Mouse (Mus musculus): ENCODE measurements around the gene C2cd4a. TPM values are rescaled to one million over a fixed set of nuclear protein-coding genes. Genes with fewer than 3 reads are reported as not detected.
A peak's percentile ranks its signal among the peaks of the same experiment; 100 is the strongest.

The C2cd4a gene
- polyA plus RNA-seq, 1 experiment from 2014 or later: 1.1 TPM

DNA sequence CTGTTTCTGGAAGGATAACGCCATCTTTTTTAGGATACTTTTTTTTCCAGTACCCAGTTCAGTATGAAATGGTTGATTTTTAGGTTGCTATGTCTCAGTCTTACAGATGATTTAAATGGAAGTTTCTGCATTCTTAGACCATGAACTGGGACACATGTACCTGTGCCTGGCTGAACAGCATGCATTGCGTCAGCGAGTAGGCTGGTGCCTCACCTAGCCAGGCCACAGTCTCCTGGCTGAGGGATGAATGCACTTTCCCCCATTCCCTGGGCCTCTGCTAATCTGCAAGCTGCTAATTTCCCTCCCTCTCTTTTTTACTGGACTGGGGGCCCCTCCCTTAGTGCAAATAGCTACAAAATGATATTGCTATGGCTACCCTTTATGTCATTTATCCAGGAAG is 17.7 kb upstream of the C2cd4a start:
- Histone ChIP-seq H3K4me2 (replicated peaks) (no peak overlapping the region), H3K27ac (no peak overlapping the region), H3K9ac (no peak overlapping the region), H3K27me3 (replicated peaks) (no peaks in the 10 kb centered on the region), H3K36me3 (no peaks in the 10 kb centered on the region), H3K4me3 (replicated peaks) (no peak overlapping the region), H3K4me1 (replicated peaks) (0 out of 2 replicates have a peak, but pooled peaks cover 3% of the 10 kb centered on the region), H3K9me3 (no peaks in the 10 kb centered on the region)
- ATAC-seq: peak; percentile 94
- WGBS: 73% methylated on average over 3 of the region's 3 CpGs

DNA sequence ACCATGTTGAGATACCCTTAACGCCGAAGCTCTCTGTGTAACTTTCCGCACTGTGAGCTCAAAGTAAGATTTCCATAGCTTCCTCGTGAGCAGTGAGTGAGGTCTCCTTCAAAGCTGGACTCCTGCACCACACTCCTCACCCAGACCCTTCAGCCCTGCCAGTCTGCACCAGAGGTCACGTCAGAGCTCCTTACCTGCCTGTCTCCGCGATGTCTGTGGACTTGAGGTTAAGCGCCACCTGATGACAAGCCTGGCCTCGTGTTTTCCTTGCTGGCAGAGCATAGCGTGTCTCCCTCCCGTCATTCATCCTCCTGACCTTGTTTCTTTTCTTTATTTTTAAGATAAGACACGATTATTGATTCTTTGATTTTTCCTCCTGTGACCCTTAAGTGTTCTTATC is 17.3 kb upstream of the C2cd4a start:
- no peak overlapping the region for H3K4me3 ChIP-seq (replicated peaks)
- H3K4me2 ChIP-seq (replicated peaks): no peak overlapping the region
- H3K9me3 ChIP-seq: no peaks in the 10 kb centered on the region
- H3K4me1 ChIP-seq (replicated peaks): 0 out of 2 replicates have a peak, but pooled peaks cover 3% of the 10 kb centered on the region
- no peak overlapping the region for H3K9ac ChIP-seq
- peak; percentile 81 for ATAC-seq
- no peaks in the 10 kb centered on the region for H3K36me3 ChIP-seq
- WGBS: 69% methylated on average over 12 of the region's 12 CpGs
- H3K27me3 ChIP-seq (replicated peaks): no peaks in the 10 kb centered on the region
- H3K27ac ChIP-seq: no peak overlapping the region

DNA sequence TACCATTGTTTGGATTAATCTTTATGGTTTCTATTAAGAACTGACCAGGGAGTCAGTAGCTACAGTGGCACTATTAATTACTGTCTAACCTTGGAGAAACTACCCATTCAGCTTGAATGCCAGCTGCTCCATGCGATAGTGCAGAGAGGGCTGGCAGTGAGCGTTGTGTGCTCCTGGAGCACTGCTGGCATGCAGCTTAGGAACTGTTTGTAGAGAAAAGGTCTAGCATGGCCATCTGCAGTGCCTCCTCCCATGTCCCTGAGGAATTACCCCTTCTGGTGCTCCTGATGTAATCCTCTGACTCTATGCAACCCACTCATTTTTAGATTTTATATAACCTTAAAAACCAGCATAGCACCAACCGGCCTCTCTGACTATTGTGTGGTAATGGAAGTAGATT is 15.5 kb upstream of the C2cd4a start:
- H3K9me3 ChIP-seq: no peaks in the 10 kb centered on the region
- H3K9ac ChIP-seq: no peak overlapping the region
- H3K27me3 ChIP-seq (replicated peaks): no peaks in the 10 kb centered on the region
- ATAC-seq: no peak
- no peak overlapping the region for H3K27ac ChIP-seq
- H3K4me1 ChIP-seq (replicated peaks): 0 out of 2 replicates have a peak, but pooled peaks cover 3% of the 10 kb centered on the region
- 81% methylated on average over 3 of the region's 3 CpGs for WGBS
- H3K4me2 ChIP-seq (replicated peaks): no peak overlapping the region
- H3K36me3 ChIP-seq: no peaks in the 10 kb centered on the region
- H3K4me3 ChIP-seq (replicated peaks): no peak overlapping the region

DNA sequence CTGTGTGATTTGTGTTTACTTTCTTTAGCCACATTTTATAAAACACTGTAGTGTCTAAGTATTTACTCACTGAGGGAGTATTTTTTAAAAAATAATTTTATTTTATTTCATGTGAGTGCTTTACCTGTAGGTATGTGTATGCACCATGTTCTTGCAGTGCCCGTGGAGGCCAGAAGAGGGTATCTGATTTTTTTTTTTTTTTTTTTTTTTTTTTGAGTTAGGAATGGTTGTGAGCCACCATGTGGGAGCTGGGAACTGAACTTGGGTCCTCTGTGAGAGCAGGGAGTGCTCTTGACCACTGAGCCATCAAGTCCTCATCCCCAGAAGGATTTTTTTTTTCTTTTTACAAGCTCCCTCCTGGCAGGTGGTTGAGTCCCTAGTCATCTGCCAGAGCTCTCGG is 14.0 kb upstream of the C2cd4a start:
- Histone ChIP-seq H3K36me3 (no peaks in the 10 kb centered on the region), H3K4me1 (replicated peaks) (0 out of 2 replicates have a peak, but pooled peaks cover 3% of the 10 kb centered on the region), H3K9me3 (no peaks in the 10 kb centered on the region), H3K9ac (no peak overlapping the region), H3K4me2 (replicated peaks) (no peak overlapping the region), H3K27me3 (replicated peaks) (no peaks in the 10 kb centered on the region), H3K4me3 (replicated peaks) (no peak overlapping the region), H3K27ac (no peak overlapping the region)
- WGBS: 98% methylated on average over 2 of the region's 2 CpGs
- ATAC-seq: no peak

DNA sequence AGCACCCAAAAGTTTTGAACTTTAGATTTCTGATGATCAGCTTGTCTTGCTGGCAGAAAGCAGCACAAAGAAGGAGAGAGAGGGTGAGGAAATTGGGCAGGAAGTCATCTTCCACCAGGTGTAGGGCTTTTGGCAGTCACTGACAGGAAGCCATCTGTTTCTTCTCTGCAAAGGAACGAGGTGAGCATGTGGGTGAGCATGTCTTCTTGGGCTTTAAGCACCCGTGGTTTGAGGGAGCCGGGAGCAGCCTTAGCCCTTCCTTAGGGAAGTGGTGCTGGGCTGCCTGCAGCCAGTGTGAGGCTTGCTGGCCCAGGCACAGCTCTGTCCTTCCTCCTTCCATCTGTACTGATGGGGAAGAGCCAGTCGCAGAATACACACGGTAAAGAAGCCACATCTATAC is 13.5 kb upstream of the C2cd4a start:
- no peak overlapping the region for H3K9ac ChIP-seq
- 0 out of 2 replicates have a peak, but pooled peaks cover 6% of the 10 kb centered on the region for H3K4me1 ChIP-seq (replicated peaks)
- no peaks in the 10 kb centered on the region for H3K36me3 ChIP-seq
- no peaks in the 10 kb centered on the region for H3K9me3 ChIP-seq
- 58% methylated on average over 5 of the region's 5 CpGs for WGBS
- no peak for ATAC-seq
- no peak overlapping the region for H3K27ac ChIP-seq
- no peak overlapping the region for H3K4me3 ChIP-seq (replicated peaks)
- no peaks in the 10 kb centered on the region for H3K27me3 ChIP-seq (replicated peaks)
- no peak overlapping the region for H3K4me2 ChIP-seq (replicated peaks)

DNA sequence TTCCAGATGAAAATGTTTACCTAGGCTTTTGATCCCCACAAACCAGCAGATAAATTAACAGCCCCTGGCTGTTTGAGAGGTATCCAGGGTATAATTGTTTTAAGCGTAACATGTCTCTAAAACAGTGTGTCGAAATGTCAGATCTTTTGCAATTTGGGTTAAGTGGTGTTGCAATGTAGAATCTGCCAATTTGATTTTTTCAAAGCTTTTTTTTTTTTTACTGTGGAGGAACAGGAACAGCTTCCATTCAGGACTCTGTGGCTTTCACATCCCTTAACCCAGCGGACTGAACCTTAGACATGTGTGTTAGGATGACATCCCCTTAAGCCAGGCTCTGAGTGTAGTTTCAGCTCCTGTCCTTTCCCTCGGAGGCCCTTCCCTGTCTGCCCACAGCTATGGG is 12.9 kb upstream of the C2cd4a start:
- H3K27me3 ChIP-seq (replicated peaks): no peaks in the 10 kb centered on the region
- H3K9me3 ChIP-seq: no peaks in the 10 kb centered on the region
- no peak for ATAC-seq
- 59% methylated on average over 4 of the region's 4 CpGs for WGBS
- no peak overlapping the region for H3K9ac ChIP-seq
- H3K4me3 ChIP-seq (replicated peaks): no peak overlapping the region
- 0 out of 2 replicates have a peak, but pooled peaks cover 8% of the 10 kb centered on the region for H3K4me1 ChIP-seq (replicated peaks)
- no peak overlapping the region for H3K27ac ChIP-seq
- H3K4me2 ChIP-seq (replicated peaks): no peak overlapping the region
- H3K36me3 ChIP-seq: no peaks in the 10 kb centered on the region

DNA sequence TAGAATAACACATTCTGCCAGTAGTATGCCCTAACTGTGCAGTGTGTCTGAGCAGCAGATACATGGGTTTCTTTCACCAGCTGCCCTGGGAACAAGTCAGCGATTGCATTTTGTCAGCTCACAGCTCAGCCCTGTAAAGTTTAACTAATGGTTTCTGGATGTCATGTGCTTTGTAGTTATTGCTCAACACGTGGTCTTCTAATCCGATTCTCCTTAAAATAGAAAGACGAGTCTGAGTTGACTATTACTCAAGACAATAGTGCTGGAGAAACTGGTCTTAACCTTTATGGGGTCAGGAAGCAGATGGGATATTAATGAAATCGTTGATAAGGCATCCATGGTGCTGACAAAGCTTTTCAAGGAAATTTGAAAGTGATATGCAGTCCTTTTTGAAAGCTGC is 10.7 kb upstream of the C2cd4a start:
- H3K9ac ChIP-seq: no peak overlapping the region
- H3K4me3 ChIP-seq (replicated peaks): no peak overlapping the region
- no peaks in the 10 kb centered on the region for H3K27me3 ChIP-seq (replicated peaks)
- H3K36me3 ChIP-seq: no peaks in the 10 kb centered on the region
- ATAC-seq: no peak
- peaks cover 10% of the 10 kb centered on the region; the same call in 1 of the 2 replicates for H3K4me1 ChIP-seq (replicated peaks)
- WGBS: 47% methylated on average over 5 of the region's 5 CpGs
- no peaks in the 10 kb centered on the region for H3K9me3 ChIP-seq
- no peak overlapping the region for H3K27ac ChIP-seq
- no peak overlapping the region for H3K4me2 ChIP-seq (replicated peaks)

DNA sequence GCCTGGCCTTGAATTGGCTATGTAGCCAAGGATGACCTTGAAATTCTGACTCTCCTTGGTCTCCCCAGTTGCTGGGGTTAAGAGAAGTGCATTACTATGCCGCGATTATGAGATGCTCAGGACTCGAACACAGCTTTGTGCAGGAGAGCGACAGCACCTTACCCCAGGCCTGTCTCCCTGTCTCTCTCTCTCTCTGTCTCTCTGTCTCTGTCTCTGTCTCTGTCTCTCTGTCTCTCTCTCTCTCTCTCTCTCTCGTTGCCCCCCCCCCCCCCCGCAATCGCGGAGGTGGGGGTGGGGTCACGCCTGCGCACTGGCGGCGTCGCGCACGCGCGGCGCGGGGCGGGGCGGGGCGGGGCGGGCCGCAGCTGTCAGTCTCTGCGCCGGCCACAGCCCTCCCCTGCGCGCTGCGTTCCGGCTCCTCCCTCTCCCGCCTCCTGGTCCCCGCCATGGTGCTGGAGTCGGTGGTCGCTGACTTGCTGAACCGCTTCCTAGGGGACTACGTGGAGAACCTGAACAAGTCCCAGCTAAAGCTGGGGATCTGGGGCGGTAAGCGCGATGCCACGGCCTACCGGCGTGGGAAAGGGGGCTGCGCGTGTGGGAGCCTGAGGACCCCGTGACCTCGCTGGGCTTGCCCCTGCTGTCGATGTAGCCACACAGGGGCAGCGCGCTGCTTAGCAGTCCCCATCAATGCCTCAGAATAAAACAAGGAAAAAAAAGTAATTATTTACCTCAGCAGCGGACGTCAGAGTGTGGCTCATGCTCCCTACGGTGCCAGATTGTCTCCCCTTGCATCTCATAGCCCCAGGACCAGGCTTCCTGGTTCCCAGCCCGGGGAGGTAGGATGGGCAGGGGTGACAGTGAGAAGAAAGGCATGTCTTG is 8.1 kb upstream of the C2cd4a start, which contains the start of gene Vps13c:
Gene Vps13c (plus strand): TSS at position 416 of the 879 bp plus-strand sequence.
- peak; percentile 98 for ATAC-seq
- WGBS: under 1% methylated on average over 50 of the region's 53 CpGs
- Histone ChIP-seq H3K9me3 (no peaks in the 10 kb centered on the region), H3K27me3 (replicated peaks) (no peaks in the 10 kb centered on the region), H3K27ac (peak within 1 kb of the TSS; percentile 58; the same call in 1 of the 2 replicates), H3K4me2 (replicated peaks) (peak within 1 kb of the TSS; percentile 73), H3K4me1 (replicated peaks) (peaks cover 7% of the 10 kb centered on the region; the same call in 1 of the 2 replicates), H3K4me3 (replicated peaks) (peak within 1 kb of the TSS; percentile 83), H3K36me3 (no peaks in the 10 kb centered on the region), H3K9ac (peak within 1 kb of the TSS; percentile 78)

DNA sequence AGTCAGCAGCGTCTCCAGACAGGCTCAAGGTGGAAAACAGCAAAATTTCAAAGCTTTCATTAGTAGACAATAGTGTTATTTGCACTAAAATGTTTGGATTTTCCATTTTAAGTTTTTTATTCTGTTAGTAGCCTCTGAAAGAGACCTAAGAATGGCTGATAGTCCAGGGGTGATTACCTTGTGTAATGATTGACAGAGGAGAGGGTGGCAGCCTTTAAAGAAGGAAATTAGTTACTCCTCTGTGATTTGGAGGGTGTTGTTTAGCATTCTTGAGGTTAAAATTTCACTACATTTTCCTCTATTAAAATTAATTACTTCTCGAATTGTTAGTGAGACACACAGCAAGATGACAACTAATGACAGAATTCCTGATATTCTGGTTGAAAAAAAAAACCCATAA is 5.2 kb upstream of the C2cd4a start:
- no peak overlapping the region for H3K9ac ChIP-seq
- 59% methylated on average over 2 of the region's 2 CpGs for WGBS
- no peak overlapping the region for H3K4me3 ChIP-seq (replicated peaks)
- H3K27me3 ChIP-seq (replicated peaks): peaks cover 3% of the 10 kb centered on the region; the same call in 1 of the 2 replicates
- ATAC-seq: no peak
- no peak overlapping the region for H3K4me2 ChIP-seq (replicated peaks)
- no peaks in the 10 kb centered on the region for H3K9me3 ChIP-seq
- no peaks in the 10 kb centered on the region for H3K36me3 ChIP-seq
- H3K4me1 ChIP-seq (replicated peaks): peaks cover 7% of the 10 kb centered on the region; the same call in 1 of the 2 replicates
- H3K27ac ChIP-seq: no peak overlapping the region

DNA sequence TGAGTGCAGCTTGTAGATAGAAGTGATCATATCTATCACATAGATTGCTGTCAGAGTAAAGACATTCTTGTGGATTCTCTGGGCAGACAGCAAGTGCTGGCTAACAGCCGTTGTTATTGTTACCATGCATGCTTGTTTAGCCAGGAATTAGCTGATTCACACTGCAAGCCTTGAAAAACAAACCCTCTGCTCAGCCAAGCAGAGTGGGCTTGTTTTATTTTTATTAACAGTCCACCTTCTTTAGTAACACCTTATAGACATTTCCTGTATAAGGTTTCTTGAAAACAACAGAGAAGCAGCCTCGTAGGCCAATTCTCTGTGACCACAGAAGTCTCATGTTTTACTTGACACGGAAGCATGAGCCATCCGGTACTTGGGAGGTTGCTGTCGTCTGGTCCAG is 2.4 kb upstream of the C2cd4a start:
- H3K27me3 ChIP-seq (replicated peaks): peaks cover 20% of the 10 kb centered on the region
- H3K4me2 ChIP-seq (replicated peaks): no peak overlapping the region
- no peak overlapping the region for H3K27ac ChIP-seq
- no peak overlapping the region for H3K4me3 ChIP-seq (replicated peaks)
- H3K9me3 ChIP-seq: no peaks in the 10 kb centered on the region
- H3K9ac ChIP-seq: no peak overlapping the region
- WGBS: 82% methylated on average over 5 of the region's 5 CpGs
- peaks cover 12% of the 10 kb centered on the region for H3K4me1 ChIP-seq (replicated peaks)
- no peak for ATAC-seq
- H3K36me3 ChIP-seq: no peaks in the 10 kb centered on the region

DNA sequence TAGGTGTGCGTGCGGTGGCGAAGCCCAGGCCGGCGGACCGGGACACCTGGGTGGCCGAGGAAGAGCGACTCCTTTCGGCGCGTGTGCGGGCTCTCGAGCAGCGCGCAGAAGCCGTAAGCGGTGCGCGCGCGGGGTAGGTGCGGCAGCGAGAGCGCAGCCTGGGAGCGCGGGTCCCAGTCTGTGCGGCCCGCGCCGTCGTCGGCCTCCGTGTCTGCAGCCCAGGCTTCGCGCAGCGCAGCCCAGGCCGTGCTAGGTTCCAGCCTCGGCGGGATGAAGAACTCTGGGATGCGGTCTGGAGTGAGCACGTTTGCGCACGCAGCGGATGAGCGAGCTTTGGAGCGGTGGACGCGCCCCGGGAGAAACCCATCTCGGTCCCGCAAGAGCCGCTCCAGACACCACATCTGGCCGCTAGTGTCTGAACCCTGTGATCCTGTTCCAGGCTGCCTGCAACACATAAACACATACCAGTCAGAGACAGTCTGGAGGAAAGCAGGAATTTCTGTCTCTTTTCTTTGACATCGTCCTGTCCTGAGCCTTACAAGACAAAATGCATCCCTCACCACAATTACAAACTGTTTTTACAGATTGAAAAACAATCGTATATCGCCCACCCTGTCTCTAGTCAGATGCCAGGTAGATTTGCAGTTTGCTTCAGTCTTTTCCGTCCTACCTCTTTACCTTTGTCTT is 628 bp downstream of the C2cd4a start:
- H3K9me3 ChIP-seq: no peaks in the 10 kb centered on the region
- peaks cover 25% of the 10 kb centered on the region for H3K27me3 ChIP-seq (replicated peaks)
- peak overlapping the region; percentile 56 for H3K4me3 ChIP-seq (replicated peaks)
- ATAC-seq: peak; percentile 59
- H3K36me3 ChIP-seq: no peaks in the 10 kb centered on the region
- WGBS: 1% methylated on average over 57 of the region's 57 CpGs
- peak overlapping the region; percentile 46 for H3K9ac ChIP-seq
- H3K27ac ChIP-seq: no peak overlapping the region
- peak overlapping the region; percentile 98 for H3K4me2 ChIP-seq (replicated peaks)
- peaks cover 12% of the 10 kb centered on the region for H3K4me1 ChIP-seq (replicated peaks)

Measured in intestine, embryonic 15.5 days (tissue).